Mouse (Mus musculus): ENCODE measurements around the gene Tns1. TPM values are rescaled to one million over a fixed set of nuclear protein-coding genes. Genes with fewer than 3 reads are reported as not detected.

Tns1 gene
- total RNA-seq, 2 experiments from 2014 or later, result 284 to 309 TPM

DNA sequence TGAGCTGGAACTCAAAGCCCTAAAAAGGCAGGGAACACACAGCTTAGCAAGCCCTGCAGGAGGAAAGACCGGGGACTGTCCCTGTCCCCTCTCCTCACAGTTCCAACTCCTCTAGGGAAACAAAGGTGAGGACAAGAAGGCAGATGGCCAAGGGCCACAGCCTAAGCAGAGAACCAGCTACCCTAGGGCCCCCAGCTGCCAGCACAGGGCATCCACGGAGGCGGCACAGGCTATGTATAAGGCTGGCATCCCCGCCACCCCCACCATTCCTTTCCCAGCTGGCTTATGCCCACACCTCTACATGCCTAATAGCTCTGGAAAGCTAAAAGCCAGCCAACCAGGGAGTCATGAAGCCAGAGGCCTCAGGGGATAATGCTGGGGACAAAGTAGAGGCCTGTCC is 90.8 kb downstream of the Tns1 start:
- peak; percentile 42 for DNase-seq

DNA sequence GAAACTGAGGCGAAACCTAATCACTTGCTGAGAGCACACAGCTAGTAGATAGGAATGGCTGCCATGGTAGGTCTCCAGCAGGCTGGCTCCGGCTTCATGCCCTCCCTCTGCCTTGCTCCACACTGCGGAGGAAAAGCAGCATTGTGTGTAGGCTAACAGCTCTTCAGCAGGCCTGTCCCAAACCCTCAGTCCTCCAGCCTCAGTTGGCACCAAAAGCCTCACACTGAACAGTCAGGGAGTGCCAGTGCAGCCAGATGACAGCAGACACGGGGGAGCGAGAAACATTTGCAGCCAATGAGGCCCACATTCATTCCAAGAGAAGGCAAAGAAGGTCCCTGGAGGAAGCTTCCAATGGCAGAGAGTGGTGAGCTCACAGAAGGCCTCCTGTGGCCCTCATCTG is 91.3 kb downstream of the Tns1 start:
- peak; percentile 55 for DNase-seq

DNA sequence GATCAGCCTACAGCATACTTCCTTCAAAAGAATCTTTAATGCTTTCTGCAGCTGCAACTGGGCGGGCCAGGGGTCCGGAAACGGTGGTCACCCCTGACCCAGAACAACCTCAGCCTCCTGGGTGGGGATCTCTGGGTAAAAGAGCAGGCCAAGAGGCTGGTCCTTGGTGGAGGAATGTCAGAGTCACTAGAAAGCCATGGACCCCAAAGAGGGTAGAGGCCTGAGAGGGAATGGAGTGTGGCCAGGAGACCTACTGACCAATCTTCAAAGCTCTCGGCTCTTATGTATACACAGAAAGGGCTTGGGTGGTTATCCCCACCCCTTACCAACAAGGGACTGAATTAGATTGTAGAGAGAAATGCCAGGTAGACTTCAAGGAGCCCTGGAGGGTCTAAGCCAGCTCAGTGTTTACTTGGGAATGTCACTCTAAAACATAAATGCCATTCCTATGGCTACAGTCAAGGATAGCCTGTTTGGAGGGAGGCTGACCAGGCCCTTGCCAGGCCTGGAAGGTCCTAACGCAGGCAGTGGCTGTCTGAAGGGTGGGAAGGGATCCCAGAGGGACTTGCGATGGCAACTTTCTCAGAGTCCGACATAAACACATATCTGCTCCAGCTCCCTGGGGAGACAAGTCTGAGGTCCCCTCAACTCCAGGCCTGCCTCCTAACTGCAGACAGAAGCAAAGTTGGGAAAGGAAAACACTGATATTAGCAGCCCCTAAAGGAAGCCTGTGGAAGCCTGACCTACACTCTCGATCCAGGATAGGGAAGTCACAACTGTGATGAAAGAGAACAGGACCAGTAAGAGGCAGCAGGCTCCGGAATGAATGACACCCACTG is 92.3 kb downstream of the Tns1 start:
- DNase-seq, result peak; percentile 46

DNA sequence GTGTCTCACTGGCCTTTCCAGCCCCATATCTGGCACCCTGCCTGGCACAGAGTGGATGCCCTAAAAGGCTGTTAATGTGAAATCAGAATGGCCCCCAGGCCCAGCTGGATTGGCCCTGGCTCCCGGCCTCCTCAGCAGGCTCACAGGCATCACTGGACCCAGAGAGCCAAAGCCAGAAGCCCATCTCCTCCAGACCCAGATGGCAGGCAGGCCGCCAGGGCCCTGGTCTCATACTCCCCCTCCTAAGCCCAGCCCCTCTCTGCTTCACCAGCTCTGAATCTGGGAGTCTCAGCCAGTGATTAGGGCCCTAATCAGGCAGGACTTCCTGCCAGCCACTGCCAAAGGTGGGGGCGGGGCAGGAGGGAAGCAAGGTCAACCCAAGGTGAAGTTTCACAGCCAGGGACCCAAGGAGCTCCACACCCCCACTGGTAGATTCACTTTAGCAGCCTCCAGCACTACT is 93.3 kb downstream of the Tns1 start:
- DNase-seq, result peak; percentile 84

DNA sequence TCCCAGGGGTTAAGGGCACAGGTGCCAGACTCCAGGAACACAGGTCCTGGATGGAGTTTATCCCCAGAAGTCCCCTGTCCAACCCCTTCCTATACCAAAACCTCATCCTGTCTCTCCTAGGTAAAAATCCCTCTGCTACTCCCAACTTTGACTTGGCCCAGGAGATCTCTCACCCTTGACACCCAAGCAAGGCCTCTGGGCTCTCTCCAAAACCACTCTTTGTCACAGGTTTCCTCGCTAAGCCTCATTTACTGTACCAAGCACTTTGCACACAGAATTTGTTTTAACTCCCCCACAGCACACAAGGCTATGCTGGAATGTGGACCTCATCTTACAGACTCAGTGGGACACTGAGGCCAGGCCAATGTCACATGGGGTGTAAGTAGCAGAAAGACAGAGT is 94.0 kb downstream of the Tns1 start:
- DNase-seq, result no peak

DNA sequence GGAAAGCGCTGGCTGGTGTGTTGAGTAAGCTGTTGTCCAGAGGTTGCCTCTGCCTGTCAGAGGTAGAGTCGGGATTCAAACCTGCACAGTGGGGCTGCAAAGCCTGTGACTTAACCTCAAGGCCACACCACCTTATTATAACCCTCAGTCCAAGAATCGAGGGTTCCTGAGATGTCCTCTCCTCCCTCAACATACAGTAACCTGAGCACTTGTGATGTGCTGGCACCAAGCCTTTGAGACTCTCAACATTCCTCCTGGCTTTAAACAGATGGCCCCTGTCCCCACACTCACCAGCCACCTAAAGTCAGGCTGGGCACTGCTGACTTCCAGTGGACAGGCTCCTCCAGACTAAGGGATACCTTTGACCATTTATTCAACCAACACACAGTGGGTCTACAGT is 94.6 kb downstream of the Tns1 start:
- DNase-seq, result no peak

DNA sequence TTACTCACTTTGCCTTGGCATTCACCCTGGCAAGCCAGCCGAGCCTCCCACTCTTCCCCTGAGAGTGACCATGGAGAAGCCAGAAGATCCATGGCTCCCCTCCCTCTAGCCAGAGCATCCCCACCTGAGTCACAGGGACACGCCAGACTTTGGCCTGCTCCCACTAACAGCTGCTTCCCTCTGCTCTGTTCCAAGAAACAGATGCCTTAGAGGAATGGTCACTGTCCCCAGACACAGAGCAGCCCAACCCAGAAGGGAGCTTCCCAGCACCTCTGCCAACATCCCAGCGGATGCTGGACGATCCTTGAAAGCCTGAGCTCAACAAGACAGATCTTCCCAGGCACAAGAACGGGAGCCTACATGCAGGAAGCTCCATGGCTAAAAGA is 95.4 kb downstream of the Tns1 start:
- peak; percentile 74 for DNase-seq

DNA sequence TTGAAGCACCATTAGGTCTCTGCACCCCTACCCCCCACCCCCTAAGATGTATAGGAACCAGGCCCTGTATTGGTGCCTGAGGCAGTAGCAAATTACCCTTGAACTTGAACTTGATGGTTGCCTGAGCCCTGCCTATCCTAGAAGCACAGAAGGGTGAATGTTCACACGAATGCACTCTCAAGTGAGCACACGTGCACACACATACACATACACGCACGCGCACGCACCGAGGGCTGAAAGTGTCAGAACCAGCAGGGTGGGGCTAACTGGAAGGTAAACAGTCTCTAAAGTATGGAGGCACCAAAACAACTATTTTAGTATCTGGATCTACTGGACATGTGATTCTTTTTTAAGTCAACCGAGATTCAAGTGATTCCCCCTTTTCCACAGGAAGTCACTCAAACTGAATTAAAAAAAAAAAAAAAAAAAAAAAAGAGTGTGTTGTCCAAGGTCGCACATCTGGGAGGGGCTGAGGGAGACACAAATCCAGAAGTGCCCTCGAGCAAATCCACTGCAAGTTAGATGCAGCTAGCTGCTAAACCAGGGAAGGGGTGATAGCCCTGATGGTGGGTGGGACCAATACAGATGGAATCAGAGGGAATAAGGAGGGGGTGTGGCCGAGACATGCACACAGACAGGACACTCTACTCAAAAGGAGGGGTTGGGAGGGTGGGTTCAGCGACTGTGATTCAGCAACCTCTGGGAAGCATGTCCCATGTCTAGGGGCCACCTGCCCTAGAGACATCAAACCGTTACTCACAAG is 96.0 kb downstream of the Tns1 start:
- no peak for DNase-seq

DNA sequence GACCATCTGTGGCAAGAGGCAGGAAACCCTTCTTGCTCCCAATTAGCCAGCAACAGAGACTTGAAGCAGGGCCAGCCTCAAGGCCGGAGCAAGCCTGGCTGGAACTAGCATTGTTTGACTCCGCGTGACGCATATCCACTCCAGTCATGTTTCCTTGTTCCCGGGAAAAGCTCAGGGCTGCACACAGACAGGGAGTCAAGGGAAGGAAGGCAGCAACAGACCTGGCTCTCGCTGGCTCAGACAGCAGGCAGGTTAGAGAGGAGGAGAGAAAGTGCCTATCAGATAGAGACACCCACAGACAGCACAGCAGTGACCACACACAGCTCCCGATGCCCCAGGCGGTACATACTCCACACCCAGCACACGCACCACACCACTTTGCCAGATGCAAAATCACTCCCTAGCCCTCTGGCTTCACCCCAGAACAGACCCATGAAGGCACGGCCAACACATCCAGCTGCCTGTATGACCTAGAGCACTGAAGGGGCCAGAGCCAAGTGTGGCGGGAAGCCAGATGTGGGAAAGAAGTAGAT is 96.6 kb downstream of the Tns1 start:
- DNase-seq, result peak; percentile 85

DNA sequence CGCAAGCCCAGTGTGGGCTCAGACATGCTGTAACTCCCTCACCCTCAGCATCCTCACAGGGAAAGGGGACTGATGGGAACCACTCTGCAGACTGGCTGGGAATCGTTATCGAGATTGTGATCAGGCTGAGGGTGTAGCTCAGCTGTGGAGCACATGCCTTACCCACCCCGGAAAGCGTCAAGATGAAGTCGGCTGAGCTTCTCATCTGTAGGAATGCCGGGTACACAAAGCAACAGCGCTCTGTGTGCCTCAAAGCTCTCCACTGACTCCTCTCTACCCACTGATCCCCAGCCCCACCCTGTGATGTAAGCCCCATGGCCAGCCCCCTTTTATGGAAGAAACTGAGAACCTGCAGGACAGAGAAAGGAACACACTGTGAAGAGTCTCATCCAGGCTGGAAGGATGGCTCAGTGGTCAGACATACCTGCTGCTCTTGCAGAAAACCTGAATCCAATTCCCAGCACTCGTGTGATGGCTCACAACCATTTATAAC is 97.5 kb downstream of the Tns1 start:
- DNase-seq, result no peak

DNA sequence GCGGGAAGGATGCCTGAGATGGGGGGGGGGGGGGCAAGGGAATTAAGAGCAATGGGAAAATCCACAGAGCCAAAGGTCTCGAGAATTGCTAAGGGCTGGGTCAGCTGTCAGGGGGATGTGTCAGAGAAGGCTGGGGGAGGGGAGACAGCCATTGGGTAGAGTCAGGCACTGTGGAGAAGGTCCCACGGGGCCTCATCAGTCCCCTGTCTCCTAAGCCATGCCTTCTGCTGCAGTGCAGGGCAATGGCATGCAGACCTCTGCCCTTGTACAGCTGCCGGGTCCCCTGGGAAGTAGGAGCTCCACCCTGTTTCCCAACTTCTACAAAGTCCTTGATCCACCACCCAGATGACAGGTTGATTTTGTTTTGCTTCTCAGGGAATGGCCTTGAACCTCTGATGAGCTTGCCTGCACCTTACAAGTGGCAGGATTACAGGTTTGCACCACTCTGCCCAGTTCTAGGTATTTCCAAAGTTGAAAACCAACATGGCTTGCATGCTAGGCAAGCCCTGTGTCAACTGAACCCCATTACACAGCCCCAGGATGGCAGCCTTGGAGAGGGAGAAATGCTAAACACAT is 98.5 kb downstream of the Tns1 start:
- DNase-seq, result peak; percentile 70

DNA sequence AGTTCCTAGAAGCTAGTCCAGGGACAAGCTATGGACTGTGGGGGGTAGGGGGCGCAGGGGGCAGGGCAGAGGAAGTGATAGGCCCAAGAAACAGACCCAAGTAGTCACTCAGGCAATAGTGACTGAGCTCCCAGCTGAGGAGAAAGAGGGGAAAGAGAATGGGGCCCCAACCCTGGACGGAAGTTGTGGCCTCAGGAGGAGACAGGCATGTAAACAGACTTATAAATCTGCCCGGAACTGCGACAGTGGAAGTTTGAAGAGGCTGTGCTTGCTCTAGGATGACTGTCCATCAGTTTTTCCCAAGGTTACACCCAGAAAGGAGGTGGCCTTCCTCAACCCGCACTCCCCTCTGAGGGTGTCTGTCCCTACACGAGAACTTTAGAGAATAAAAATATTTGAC is 99.0 kb downstream of the Tns1 start:
- peak; percentile 57 for DNase-seq

DNA sequence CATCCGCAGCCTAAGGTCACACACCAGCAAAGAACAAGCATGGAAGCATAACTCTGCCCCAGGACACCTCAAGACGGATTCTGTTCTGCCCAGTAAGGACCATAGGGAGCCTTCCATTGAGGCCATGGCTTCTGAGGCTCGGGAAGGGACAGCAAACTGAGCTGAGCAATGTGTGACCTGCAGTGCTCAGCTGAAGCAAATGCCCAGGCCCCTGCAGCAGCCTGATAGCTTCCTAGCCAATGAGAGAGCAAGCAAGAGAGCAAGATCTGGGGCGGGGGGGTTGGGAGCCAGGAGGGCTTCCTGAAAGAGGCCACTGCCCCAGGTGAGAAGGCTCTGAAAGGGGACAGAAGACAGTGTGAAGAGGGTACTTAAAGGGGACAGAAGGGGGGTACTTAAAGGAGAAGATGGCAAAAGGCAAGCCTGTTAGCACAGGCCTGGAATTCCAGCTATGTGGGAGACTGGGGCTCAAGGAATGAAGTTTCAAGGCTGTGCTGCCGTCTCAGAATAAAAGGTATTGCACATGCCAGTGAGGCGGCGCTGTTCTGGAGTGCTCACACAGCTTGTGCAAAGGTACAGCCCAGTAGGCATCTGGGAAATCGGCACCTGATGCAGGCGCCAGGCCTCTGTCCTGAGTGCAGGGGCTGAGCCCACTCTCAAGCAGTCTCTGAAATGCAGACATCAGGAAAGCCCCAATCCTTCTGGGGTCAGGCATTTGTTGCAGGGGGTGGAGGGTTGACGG is 99.6 kb downstream of the Tns1 start:
- peak; percentile 37 for DNase-seq

DNA sequence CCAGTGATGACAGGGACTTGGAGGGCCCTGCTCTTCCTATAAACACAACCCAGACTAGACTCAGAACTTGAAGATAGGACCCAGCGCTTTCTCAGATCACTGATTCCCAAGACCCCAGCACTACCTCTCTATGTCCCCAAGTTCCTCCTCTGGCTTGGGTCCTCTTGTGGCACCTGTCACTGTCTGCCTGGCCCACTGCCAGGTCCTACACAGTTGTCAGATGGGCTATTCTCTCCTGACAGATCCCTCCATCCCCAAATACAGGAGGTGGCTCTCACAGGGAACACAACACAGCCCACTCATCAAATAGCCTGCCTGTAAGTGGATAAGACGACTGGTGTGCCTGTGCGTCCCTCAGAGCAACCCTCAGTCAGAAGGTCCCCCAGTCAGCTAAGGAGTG is 101.3 kb downstream of the Tns1 start:
- DNase-seq, result no peak

DNA sequence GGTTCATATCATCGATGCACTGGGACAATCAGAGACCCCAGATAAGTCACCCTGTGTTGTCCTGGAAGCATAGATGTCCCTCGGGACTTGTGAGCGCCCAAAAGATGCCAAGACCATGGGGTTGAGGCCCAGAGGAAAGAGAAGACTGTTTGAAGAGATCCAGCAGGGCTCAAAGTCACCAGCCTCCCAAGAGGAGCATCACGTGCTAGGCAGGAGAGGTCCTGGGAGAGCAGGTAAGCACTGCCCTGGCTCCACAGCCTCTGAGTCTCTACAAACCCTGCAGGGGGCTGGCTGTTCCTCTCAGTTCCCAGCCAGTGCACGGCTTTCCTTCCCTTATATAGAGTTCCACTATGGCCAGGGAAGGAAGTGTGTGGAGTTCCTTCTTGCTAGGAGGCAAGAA is 101.7 kb downstream of the Tns1 start:
- no peak for DNase-seq

DNA sequence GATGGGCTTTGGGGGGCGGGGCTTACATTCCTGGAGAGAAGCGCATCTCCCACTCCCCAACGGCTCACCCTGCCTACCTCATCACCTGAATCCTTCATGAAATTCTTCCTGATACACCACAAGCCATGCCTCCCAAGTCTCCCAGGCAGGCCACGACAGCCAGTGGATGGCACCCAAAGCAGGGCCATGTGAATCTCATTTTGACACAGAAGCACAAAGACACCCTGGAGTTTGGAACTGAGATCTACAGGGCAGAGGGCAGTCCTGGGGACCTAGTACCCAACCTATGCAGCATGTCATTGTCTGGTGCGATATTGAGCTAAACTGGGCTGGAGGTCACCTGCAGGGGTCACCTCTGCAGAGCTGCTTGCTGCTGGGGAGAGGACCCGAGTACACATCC is 104.0 kb downstream of the Tns1 start:
- no peak for DNase-seq

DNA sequence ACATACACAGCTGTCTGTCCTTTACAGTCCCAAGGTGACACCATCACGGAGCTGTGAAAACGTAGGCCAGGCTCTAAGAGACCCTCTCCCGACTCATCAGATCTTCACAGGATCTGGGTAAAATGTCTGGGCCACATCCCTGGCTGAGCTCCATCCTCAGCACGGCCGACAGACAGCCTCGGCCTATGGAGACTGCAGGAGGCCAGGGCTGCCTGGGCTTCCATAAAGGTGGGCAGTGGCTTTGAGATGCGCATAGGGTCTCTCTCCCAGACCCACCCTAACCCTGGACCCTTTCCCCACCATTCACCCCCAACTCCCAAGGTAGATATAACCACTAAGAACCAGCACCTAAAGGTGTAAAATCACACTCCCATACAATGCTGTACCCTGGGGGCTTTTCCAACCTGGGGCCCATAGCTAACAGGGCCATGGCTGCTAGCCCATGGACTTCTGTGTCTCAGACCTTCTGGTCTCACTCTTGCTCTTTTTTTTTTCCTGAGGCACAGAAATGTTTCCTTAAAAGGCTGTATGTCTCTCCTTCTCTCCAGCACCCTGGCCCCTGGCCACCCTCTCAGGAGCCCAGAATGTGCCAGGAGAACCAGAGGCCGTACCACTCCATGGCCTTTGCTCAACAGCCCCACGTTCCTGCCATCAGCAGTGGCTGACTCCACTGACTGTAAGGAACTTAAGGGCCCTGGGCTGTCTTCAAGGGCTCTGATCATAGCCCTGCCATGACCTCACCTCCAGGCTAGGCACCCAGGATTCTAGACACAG is 106.7 kb downstream of the Tns1 start:
- DNase-seq, result peak; percentile 69

DNA sequence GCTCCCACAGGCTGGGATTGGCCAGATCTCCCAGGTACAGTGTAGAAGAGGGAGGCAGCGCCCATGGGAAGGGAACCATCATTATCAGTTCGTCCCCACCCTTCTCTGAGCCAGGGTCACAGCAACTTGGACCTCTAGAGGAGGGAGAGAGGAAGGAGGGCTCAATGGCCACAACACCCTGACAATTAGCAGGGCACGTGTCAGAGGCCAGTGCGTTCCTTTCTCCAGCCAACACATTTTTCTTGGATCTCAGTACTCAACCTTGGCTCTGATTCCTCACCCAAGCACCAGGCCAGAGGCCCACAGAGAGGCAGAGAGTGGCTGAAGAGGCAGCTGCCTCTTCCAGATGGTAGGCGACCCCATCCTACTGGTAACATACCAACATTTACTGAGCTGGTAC is 107.6 kb downstream of the Tns1 start:
- peak; percentile 66 for DNase-seq

DNA sequence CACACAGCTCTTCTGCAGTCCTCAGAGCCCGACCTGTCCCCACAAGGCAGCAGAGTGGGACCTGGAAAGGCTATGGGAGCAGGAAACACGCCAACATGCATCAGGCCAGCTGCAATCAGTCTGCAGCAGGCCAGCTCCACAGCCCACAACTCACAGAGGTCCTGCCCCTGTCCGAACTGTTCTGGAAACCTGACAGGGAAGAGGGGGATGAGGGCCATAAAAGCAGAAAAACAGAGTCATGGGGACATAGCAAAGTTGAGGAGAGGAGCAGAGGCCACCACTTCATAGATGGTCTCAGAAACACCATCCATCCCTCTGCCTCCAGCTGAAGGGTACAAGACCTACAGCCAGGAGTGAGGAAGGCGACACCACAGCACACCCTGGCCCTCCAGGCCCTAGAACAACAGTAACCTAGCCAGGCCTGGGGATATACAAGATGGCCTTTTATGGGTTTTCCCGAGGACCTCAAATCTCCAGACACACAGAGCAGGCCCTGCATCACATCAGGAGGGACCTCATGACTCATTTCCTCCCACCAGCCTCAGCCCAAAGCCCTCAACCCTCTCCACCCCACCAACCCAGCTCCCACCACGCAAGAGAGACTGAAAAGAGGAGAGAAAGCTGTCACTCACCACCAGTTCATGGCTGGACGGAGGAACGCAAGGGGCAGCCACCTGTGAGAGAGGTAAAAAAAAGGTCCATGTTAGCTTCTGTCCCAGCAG is 108.6 kb downstream of the Tns1 start:
- DNase-seq, result peak; percentile 57

DNA sequence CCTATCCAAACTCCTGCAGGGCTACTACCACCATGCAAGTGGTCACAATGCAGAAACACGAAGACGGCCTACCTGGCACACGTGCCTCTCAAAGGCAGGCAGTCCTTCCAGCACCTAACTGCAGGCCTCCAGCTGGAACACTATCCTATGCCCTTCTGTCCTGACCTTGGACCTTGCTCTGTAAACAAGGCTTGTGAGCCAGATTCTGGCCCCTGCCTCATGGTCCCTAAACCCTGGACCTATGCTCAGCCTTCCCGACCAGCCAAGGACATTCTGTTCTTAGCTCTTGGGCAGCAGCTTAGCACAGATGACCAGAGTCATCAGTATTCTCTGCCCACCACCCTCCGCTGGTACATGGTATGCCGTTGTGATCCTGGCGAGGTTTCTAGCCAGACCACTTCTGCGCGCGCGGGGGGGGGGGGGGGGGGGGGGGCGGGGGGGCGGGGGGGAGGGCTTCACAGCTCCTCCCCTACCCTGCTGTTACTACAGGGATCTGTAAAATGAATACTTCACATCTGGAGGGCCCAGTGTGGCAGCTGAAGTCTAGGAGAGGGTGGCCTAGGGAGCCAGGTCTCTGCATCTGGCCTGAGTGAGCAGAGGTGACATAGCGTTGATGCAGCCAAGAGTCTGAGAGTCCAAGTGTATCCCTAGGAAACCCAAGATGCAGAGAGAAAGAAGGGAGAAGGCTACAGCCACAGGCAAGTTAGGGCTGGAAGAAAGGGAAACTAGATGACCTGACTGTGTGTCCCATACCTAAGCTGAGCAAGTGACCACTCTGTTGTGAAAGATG is 109.5 kb downstream of the Tns1 start:
- DNase-seq, result peak; percentile 69

All from adrenal gland, postnatal 10 days (tissue).